Mouse (Mus musculus) midbrain, embryonic 15.5 days (tissue): Measurements from ENCODE around the gene Rpl36al. TPM values are rescaled to one million over a fixed set of nuclear protein-coding genes. Genes with fewer than 3 reads are reported as not detected.

Experiments
- ATAC-seq: fragments of 200-750 bp; cut with Nextera tagmentation; replicated peaks from 2 replicates; pipeline ENCODE4 v1.8.0; 2017; ENCODE audit warnings: moderate TSS enrichment
- H3K27ac ChIP-seq: fragments of 300-500 bp; sonication (generic); 2 replicates; pipeline ENCODE4 v1.5.1; 2015; ENCODE audit warnings: mild to moderate bottlenecking, inconsistent platforms
- H3K27me3 ChIP-seq: fragments of 300-500 bp; sonication (generic); replicated peaks from 2 replicates; pipeline ENCODE4 v1.6.1; 2015; ENCODE audit warnings: inconsistent platforms
- H3K36me3 ChIP-seq: fragments of 300-500 bp; sonication (generic); replicated peaks from 2 replicates; pipeline ENCODE4 v1.6.1; 2015; ENCODE audit warnings: inconsistent platforms
- H3K4me1 ChIP-seq: fragments of 300-500 bp; sonication (generic); 2 replicates; pipeline ENCODE4 v1.6.1; 2015; ENCODE audit warnings: inconsistent platforms
- H3K4me2 ChIP-seq: fragments of 300-500 bp; sonication (generic); 2 replicates; pipeline ENCODE4 v1.6.1; 2015; ENCODE audit warnings: inconsistent platforms, mild to moderate bottlenecking, moderate library complexity
- H3K4me3 ChIP-seq: fragments of 300-500 bp; sonication (generic); 2 replicates; pipeline ENCODE4 v1.5.1; 2015; ENCODE audit warnings: mild to moderate bottlenecking, inconsistent platforms
- H3K9ac ChIP-seq: fragments of 300-500 bp; sonication (generic); 2 replicates; pipeline ENCODE4 v1.6.1; 2015; ENCODE audit warnings: mild to moderate bottlenecking, inconsistent platforms
- H3K9me3 ChIP-seq: fragments of 300-500 bp; sonication (generic); 2 replicates; pipeline ENCODE4 v1.6.1; 2016; ENCODE audit warnings: inconsistent platforms
- WGBS: fragments of 180-500 bp; shearing (Covaris S2); methylation state at CpG from one replicate; pipeline ENCODE4 v1.1.7; 2015; ENCODE audit warnings: mixed read lengths; 5-methylcytosine and 5-hydroxymethylcytosine counted together
- polyA plus RNA-seq: library from polyadenylated mRNA; unstranded; fragments of >200 nt; fragmentation: Nextera tagmentation; extraction: Ambion mirVana; gene quantifications from 2 replicates; pipeline ENCODE4 v1.2.1, GENCODE M21; 2015

Rpl36al gene
- polyA plus RNA-seq, 1 experiment from 2014 or later = 297 TPM

- 93% methylated on average over 9 of the region's 9 CpGs for WGBS
- no peak overlapping the region for H3K4me2 ChIP-seq
- no peak for ATAC-seq
- no peaks in the 10 kb centered on the region for H3K9me3 ChIP-seq
- H3K4me1 ChIP-seq = peaks cover 20% of the 10 kb centered on the region
- H3K27ac ChIP-seq = no peak overlapping the region
- H3K36me3 ChIP-seq = 0 out of 2 replicates have a peak, but pooled peaks cover 3% of the 10 kb centered on the region
- H3K27me3 ChIP-seq = no peaks in the 10 kb centered on the region
- H3K4me3 ChIP-seq = no peak overlapping the region
- H3K9ac ChIP-seq = no peak overlapping the region
Observed at GRCm38 (mm10) chr12:69190074-69190473, 6.2 kb upstream of the Rpl36al start.

- no peak for ATAC-seq
- Histone ChIP-seq H3K9ac (no peak overlapping the region), H3K9me3 (no peaks in the 10 kb centered on the region), H3K4me1 (peaks cover 28% of the 10 kb centered on the region), H3K27me3 (no peaks in the 10 kb centered on the region), H3K36me3 (0 out of 2 replicates have a peak, but pooled peaks cover 3% of the 10 kb centered on the region), H3K27ac (no peak overlapping the region), H3K4me2 (peak overlapping the region; percentile 6; the same call in 1 of the 2 replicates), H3K4me3 (no peak overlapping the region)
- 71% methylated on average over 5 of the region's 5 CpGs for WGBS
Observed at GRCm38 (mm10) chr12:69186811-69187471, 3.1 kb upstream of the Rpl36al start.

- peaks cover 28% of the 10 kb centered on the region for H3K4me1 ChIP-seq
- 0 out of 2 replicates have a peak, but pooled peaks cover 3% of the 10 kb centered on the region for H3K36me3 ChIP-seq
- H3K27me3 ChIP-seq = no peaks in the 10 kb centered on the region
- H3K4me2 ChIP-seq = peak overlapping the region; percentile 75
- 70% methylated on average over 7 of the region's 7 CpGs for WGBS
- no peak for ATAC-seq
- no peak overlapping the region; the same call in 1 of the 2 replicates for H3K9ac ChIP-seq
- no peaks in the 10 kb centered on the region for H3K9me3 ChIP-seq
- peak overlapping the region; percentile 87 for H3K4me3 ChIP-seq
- H3K27ac ChIP-seq = no peak overlapping the region
Observed at GRCm38 (mm10) chr12:69185371-69185770, 1.5 kb upstream of the Rpl36al start.

GRCm38 (mm10) chr12:69184342-69185295 is 736 bp upstream of the Rpl36al start:
- Histone ChIP-seq H3K27ac (peak overlapping the region; percentile 95), H3K4me3 (peak overlapping the region; percentile 87), H3K9me3 (no peaks in the 10 kb centered on the region), H3K36me3 (no peaks in the 10 kb centered on the region), H3K4me1 (peaks cover 28% of the 10 kb centered on the region), H3K9ac (peak overlapping the region; percentile 77), H3K27me3 (no peaks in the 10 kb centered on the region), H3K4me2 (peak overlapping the region; percentile 75)
- peak; percentile 76 for ATAC-seq
- WGBS = 2% methylated on average over 84 of the region's 86 CpGs

- H3K36me3 ChIP-seq = no peaks in the 10 kb centered on the region
- no peak overlapping the region for H3K4me3 ChIP-seq
- no peak overlapping the region for H3K9ac ChIP-seq
- WGBS = 90% methylated on average over 4 of the region's 4 CpGs
- no peaks in the 10 kb centered on the region for H3K9me3 ChIP-seq
- no peak overlapping the region for H3K4me2 ChIP-seq
- peaks cover 18% of the 10 kb centered on the region for H3K4me1 ChIP-seq
- H3K27me3 ChIP-seq = no peaks in the 10 kb centered on the region
- H3K27ac ChIP-seq = no peak overlapping the region
- ATAC-seq = no peak
Observed at GRCm38 (mm10) chr12:69181800-69182199, 2.1 kb downstream of the Rpl36al start.

GRCm38 (mm10) chr12:69179371-69179770 is 4.5 kb downstream of the Rpl36al start:
- Histone ChIP-seq H3K9me3 (no peaks in the 10 kb centered on the region), H3K4me2 (no peak overlapping the region), H3K9ac (no peak overlapping the region), H3K36me3 (no peaks in the 10 kb centered on the region), H3K27ac (no peak overlapping the region), H3K4me3 (no peak overlapping the region), H3K27me3 (no peaks in the 10 kb centered on the region), H3K4me1 (peaks cover 5% of the 10 kb centered on the region)
- no peak for ATAC-seq
- 75% methylated on average over 12 of the region's 12 CpGs for whole genome bisulfite sequencing

- no peak for ATAC-seq
Observed at GRCm38 (mm10) chr12:69177526-69177925, 6.4 kb downstream of the Rpl36al start.

GRCm38 (mm10) chr12:69175975-69176374 is 7.9 kb downstream of the Rpl36al start:
- Histone ChIP-seq H3K4me2 (no peak overlapping the region), H3K9ac (no peak overlapping the region), H3K27me3 (no peaks in the 10 kb centered on the region), H3K4me1 (no peaks in the 10 kb centered on the region), H3K36me3 (no peaks in the 10 kb centered on the region), H3K9me3 (no peaks in the 10 kb centered on the region), H3K27ac (no peak overlapping the region), H3K4me3 (no peak overlapping the region)
- ATAC-seq = no peak
- 93% methylated on average over 3 of the region's 3 CpGs for WGBS

More at GRCm38 (mm10) chr12:69177526-69177925, 6.4 kb downstream of the Rpl36al start:
- Histone ChIP-seq H3K4me1 (no peaks in the 10 kb centered on the region), H3K27me3 (no peaks in the 10 kb centered on the region), H3K4me2 (no peak overlapping the region), H3K27ac (no peak overlapping the region), H3K4me3 (no peak overlapping the region), H3K36me3 (no peaks in the 10 kb centered on the region), H3K9me3 (no peaks in the 10 kb centered on the region), H3K9ac (no peak overlapping the region)
- 85% methylated on average over 3 of the region's 3 CpGs for WGBS

- ATAC-seq = no peak
- Histone ChIP-seq H3K27ac (no peak overlapping the region), H3K36me3 (no peaks in the 10 kb centered on the region), H3K4me2 (no peak overlapping the region), H3K27me3 (no peaks in the 10 kb centered on the region), H3K9ac (no peak overlapping the region), H3K4me3 (no peak overlapping the region), H3K9me3 (no peaks in the 10 kb centered on the region), H3K4me1 (peaks cover 11% of the 10 kb centered on the region)
- 95% methylated on average over 2 of the region's 2 CpGs for WGBS
Observed at GRCm38 (mm10) chr12:69171307-69171706, 12.6 kb downstream of the Rpl36al start.

GRCm38 (mm10) chr12:69168461-69169106 is 15.3 kb downstream of the Rpl36al start, which contains the start of gene Lrr1:
Gene Lrr1 (plus strand): TSS chr12:69168814.
- peaks cover 11% of the 10 kb centered on the region for H3K4me1 ChIP-seq
- H3K4me2 ChIP-seq = peak within 1 kb of the TSS; percentile 97
- WGBS = under 1% methylated on average over 40 of the region's 40 CpGs
- no peaks in the 10 kb centered on the region for H3K9me3 ChIP-seq
- no peaks in the 10 kb centered on the region for H3K36me3 ChIP-seq
- H3K4me3 ChIP-seq = peak within 1 kb of the TSS; percentile 64
- H3K9ac ChIP-seq = peak within 1 kb of the TSS; percentile 64
- H3K27me3 ChIP-seq = no peaks in the 10 kb centered on the region
- peak; percentile 94 for ATAC-seq
- H3K27ac ChIP-seq = peak within 1 kb of the TSS; percentile 81

GRCm38 (mm10) chr12:69167656-69168460 is 16.0 kb downstream of the Rpl36al start:
- peak overlapping the region; percentile 81 for H3K27ac ChIP-seq
- 9% methylated on average over 18 of the region's 18 CpGs for WGBS
- peak overlapping the region; percentile 64 for H3K9ac ChIP-seq
- no peaks in the 10 kb centered on the region for H3K27me3 ChIP-seq
- H3K9me3 ChIP-seq = no peaks in the 10 kb centered on the region
- no peaks in the 10 kb centered on the region for H3K36me3 ChIP-seq
- peaks cover 11% of the 10 kb centered on the region for H3K4me1 ChIP-seq
- ATAC-seq = peak; percentile 71
- peak overlapping the region; percentile 64 for H3K4me3 ChIP-seq
- peak overlapping the region; percentile 97 for H3K4me2 ChIP-seq
